ENCODE assay signal across 9 mouse cellular contexts in the genomic region with DNA sequence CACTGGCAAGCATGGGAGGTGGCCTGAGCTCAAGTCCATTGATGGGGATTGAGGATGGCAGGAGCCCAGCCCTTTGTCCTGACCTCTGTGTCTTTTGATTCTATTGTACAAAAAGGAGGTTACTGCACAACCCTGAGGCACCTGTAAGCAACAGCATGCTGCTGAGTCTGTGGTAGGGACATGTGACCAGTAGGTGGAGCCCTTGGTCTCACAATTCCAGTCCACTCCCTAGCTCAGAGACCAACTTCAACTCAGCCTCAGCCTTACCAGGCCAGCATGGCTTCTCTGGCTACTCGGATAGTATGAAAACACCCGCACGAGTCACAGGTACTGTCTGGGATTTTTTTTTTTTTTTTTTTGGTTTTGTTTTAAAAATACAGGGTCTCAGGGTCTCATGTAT. TPM values are rescaled to one million over a fixed set of nuclear protein-coding genes. Genes with fewer than 3 reads are reported as not detected.
DNase-seq lines count a peak whose midpoint lies in the region; ATAC-seq and TF ChIP-seq lines count a peak whose summit lies in the region.
"Had no signal": no experiment of that assay in that cellular context is flagged by ENCODE, and none has a peak within 500 bp of the region (broad histone marks: within the 10 kb centered on the region; RNA-seq: fewer than 3 reads in every experiment).

No protein-coding gene starts in this region.

- H3K27me3 ChIP-seq in forebrain, embryonic 13.5 days = no peaks in the 10 kb centered on the region
- H3K27me3 ChIP-seq in heart, postnatal 0 days (ENCODE audit: control insufficient read depth, insufficient read depth, low read length) = no peaks in the 10 kb centered on the region
- peaks cover 3% of the 10 kb centered on the region; the same call in 1 of the 2 replicates for H3K27me3 ChIP-seq in liver, embryonic 13.5 days
- no peaks in the 10 kb centered on the region for H3K27me3 ChIP-seq in neural tube, embryonic 11.5 days (ENCODE audit: control insufficient read depth, insufficient read depth, low read length)
- no peaks in the 10 kb centered on the region for H3K27me3 ChIP-seq in stomach, postnatal 0 days (ENCODE audit: control insufficient read depth, insufficient read depth, low read length)

- H3K36me3 ChIP-seq in forebrain, embryonic 13.5 days (ENCODE audit: poor library complexity, severe bottlenecking) = no peaks in the 10 kb centered on the region
- H3K36me3 ChIP-seq in heart, postnatal 0 days (replicated peaks; ENCODE audit: control insufficient read depth, insufficient read depth, low read length) = no peaks in the 10 kb centered on the region
- no peaks in the 10 kb centered on the region for H3K36me3 ChIP-seq in liver, embryonic 13.5 days
- H3K36me3 ChIP-seq in neural tube, embryonic 11.5 days (ENCODE audit: control insufficient read depth, insufficient read depth, low read length) = no peaks in the 10 kb centered on the region
- no peaks in the 10 kb centered on the region for H3K36me3 ChIP-seq in stomach, postnatal 0 days (ENCODE audit: control insufficient read depth, insufficient read depth, low read length)

- no peak overlapping the region for H3K4me3 ChIP-seq in forebrain, embryonic 13.5 days
- no peak overlapping the region for H3K4me3 ChIP-seq in heart, postnatal 0 days (ENCODE audit: low read depth, low read length)
- no peak overlapping the region for H3K4me3 ChIP-seq in liver, embryonic 13.5 days (replicated peaks)
- no peak overlapping the region for H3K4me3 ChIP-seq in neural tube, embryonic 11.5 days (ENCODE audit: low read depth, low read length)
- H3K4me3 ChIP-seq in stomach, postnatal 0 days (ENCODE audit: low read depth, low read length) = no peak overlapping the region

- peak; percentile 92 for TF ChIP-seq CTCF in heart, postnatal 0 days (IDR thresholded peaks at IDR 0.05; ENCODE audit: low read depth)
- peak; percentile 90 for TF ChIP-seq CTCF in stomach, postnatal 0 days (IDR thresholded peaks at IDR 0.05; ENCODE audit: low read depth)

- H3K9ac ChIP-seq in forebrain, embryonic 13.5 days = no peak overlapping the region
- no peak overlapping the region for H3K9ac ChIP-seq in heart, postnatal 0 days (replicated peaks; ENCODE audit: low read depth, low read length)
- no peak overlapping the region for H3K9ac ChIP-seq in liver, embryonic 13.5 days
- H3K9ac ChIP-seq in neural tube, embryonic 11.5 days (ENCODE audit: low read length) = no peak overlapping the region
- H3K9ac ChIP-seq in stomach, postnatal 0 days (ENCODE audit: low read length) = no peak overlapping the region

- TF ChIP-seq EP300 in heart, postnatal 0 days (IDR thresholded peaks at IDR 0.05; ENCODE audit: low read depth) = no peak
- TF ChIP-seq EP300 in stomach, postnatal 0 days (optimal IDR thresholded peaks at IDR 0.05) = no peak

- no peak overlapping the region for H3K27ac ChIP-seq in forebrain, embryonic 13.5 days
- H3K27ac ChIP-seq in heart, postnatal 0 days (ENCODE audit: low read depth) = no peak overlapping the region
- H3K27ac ChIP-seq in liver, embryonic 13.5 days = no peak overlapping the region
- H3K27ac ChIP-seq in neural tube, embryonic 11.5 days (ENCODE audit: low read depth, low read length) = no peak overlapping the region
- no peak overlapping the region for H3K27ac ChIP-seq in stomach, postnatal 0 days (replicated peaks)
- H3K27ac ChIP-seq: macrophage had no signal

- peak; percentile 83 for ATAC-seq in cerebellum, adult (ENCODE audit: insufficient number of reproducible peaks, low FRiP score, low TSS enrichment)
- peak; percentile 91 for ATAC-seq in forebrain, embryonic 13.5 days
- peak; percentile 92 for ATAC-seq in heart, postnatal 0 days (ENCODE audit: insufficient read depth, low read depth)
- ATAC-seq in liver, embryonic 13.5 days (ENCODE audit: low read depth) = peak; percentile 70
- ATAC-seq in neural tube, embryonic 11.5 days (ENCODE audit: insufficient read depth, low FRiP score, low TSS enrichment) = peak; percentile 75
- peak; percentile 86 for ATAC-seq in stomach, postnatal 0 days (ENCODE audit: low FRiP score, low TSS enrichment)

- WGBS in forebrain, embryonic 13.5 days = 9% methylated on average over 3 of the region's 3 CpGs
- 0% methylated on average over 3 of the region's 3 CpGs for WGBS in heart, postnatal 0 days
- WGBS in liver, embryonic 13.5 days (ENCODE audit: insufficient replicate concordance) = 3% methylated on average over 3 of the region's 3 CpGs
- WGBS in neural tube, embryonic 11.5 days = 19% methylated on average over 3 of the region's 3 CpGs
- 11% methylated on average over 3 of the region's 3 CpGs for WGBS in stomach, postnatal 0 days

- H3K4me2 ChIP-seq in forebrain, embryonic 13.5 days = no peak overlapping the region
- no peak overlapping the region for H3K4me2 ChIP-seq in heart, postnatal 0 days (ENCODE audit: low read depth, low read length)
- no peak overlapping the region for H3K4me2 ChIP-seq in liver, embryonic 13.5 days
- no peak overlapping the region for H3K4me2 ChIP-seq in neural tube, embryonic 11.5 days (ENCODE audit: low read depth)
- H3K4me2 ChIP-seq in stomach, postnatal 0 days (replicated peaks; ENCODE audit: low read depth) = no peak overlapping the region

- DNase-seq in ES-CJ7 (ENCODE audit: low read depth, low spot score) = peak; percentile 96
- DNase-seq in heart, postnatal 0 days (ENCODE audit: low spot score) = peak; percentile 94
- peak; percentile 85 to 87 for DNase-seq in kidney, postnatal 36 days
- peak; percentile 66 for DNase-seq in liver, embryonic 13.5 days
- DNase-seq in neural tube, embryonic 11.5 days (ENCODE audit: low spot score) = peak; percentile 81
- DNase-seq in stomach, postnatal 0 days (ENCODE audit: low spot score) = peak; percentile 86

- no peaks in the 10 kb centered on the region for H3K4me1 ChIP-seq in forebrain, embryonic 13.5 days
- H3K4me1 ChIP-seq in heart, postnatal 0 days (ENCODE audit: control insufficient read depth, insufficient read depth) = no peaks in the 10 kb centered on the region
- no peaks in the 10 kb centered on the region for H3K4me1 ChIP-seq in liver, embryonic 13.5 days (replicated peaks)
- H3K4me1 ChIP-seq in neural tube, embryonic 11.5 days (ENCODE audit: control insufficient read depth, insufficient read depth, low read length) = no peaks in the 10 kb centered on the region
- H3K4me1 ChIP-seq in stomach, postnatal 0 days (replicated peaks; ENCODE audit: control insufficient read depth, insufficient read depth) = no peaks in the 10 kb centered on the region

- no peaks in the 10 kb centered on the region for H3K9me3 ChIP-seq in forebrain, embryonic 13.5 days (replicated peaks)
- H3K9me3 ChIP-seq in heart, postnatal 0 days (replicated peaks; ENCODE audit: control insufficient read depth, low read length) = no peaks in the 10 kb centered on the region
- no peaks in the 10 kb centered on the region for H3K9me3 ChIP-seq in liver, embryonic 13.5 days (replicated peaks)
- H3K9me3 ChIP-seq in neural tube, embryonic 11.5 days (ENCODE audit: control insufficient read depth, low read length) = no peaks in the 10 kb centered on the region
- H3K9me3 ChIP-seq in stomach, postnatal 0 days (ENCODE audit: control insufficient read depth, low read length) = no peaks in the 10 kb centered on the region

RNA-seq across cellular contexts. Expression of gene Papolb, which starts 27.5 kb away (rescaled TPM):
- 0.06 and 0.12 TPM in 2 replicates for polyA plus RNA-seq in forebrain, embryonic 13.5 days (2015; fragmentation: Nextera tagmentation; extraction: Ambion mirVana)
- 0.39 TPM in 1 of 2 replicates, not detected in the other for total RNA-seq in heart, postnatal 0 days (2014; rRNA removed; ENCODE audit: low replicate concordance)
- 0.04 and 0.08 TPM in 2 replicates for polyA plus RNA-seq in heart, postnatal 0 days (2015; fragmentation: Nextera tagmentation; extraction: Ambion mirVana)
- polyA plus RNA-seq in liver, embryonic 13.5 days (2015; fragmentation: Nextera tagmentation; extraction: Ambion mirVana) = not detected in 2 replicates
- 0.22 and 0.32 TPM in 2 replicates for polyA plus RNA-seq in neural tube, embryonic 11.5 days (2014; fragmentation: Nextera tagmentation; extraction: Ambion mirVana)
- polyA plus RNA-seq in stomach, postnatal 0 days (2015; fragmentation: Nextera tagmentation; extraction: Ambion mirVana) = not detected in 2 replicates
- polyA plus RNA-seq: macrophage had no signal

RNA-seq across cellular contexts. Expression of gene Ap5z1, which starts 38.7 kb away (rescaled TPM):
- 12.0 and 12.2 TPM in 2 replicates for polyA plus RNA-seq in forebrain, embryonic 13.5 days (2015; fragmentation: Nextera tagmentation; extraction: Ambion mirVana)
- 8.2 and 14.1 TPM in 2 replicates for total RNA-seq in heart, postnatal 0 days (2014; rRNA removed; ENCODE audit: low replicate concordance)
- polyA plus RNA-seq in heart, postnatal 0 days (2015; fragmentation: Nextera tagmentation; extraction: Ambion mirVana) = 3.9 and 5.7 TPM in 2 replicates
- 4.5 and 5.0 TPM in 2 replicates for polyA plus RNA-seq in liver, embryonic 13.5 days (2015; fragmentation: Nextera tagmentation; extraction: Ambion mirVana)
- polyA plus RNA-seq in neural tube, embryonic 11.5 days (2014; fragmentation: Nextera tagmentation; extraction: Ambion mirVana) = 11.7 and 12.0 TPM in 2 replicates
- polyA plus RNA-seq in stomach, postnatal 0 days (2015; fragmentation: Nextera tagmentation; extraction: Ambion mirVana) = 4.2 and 5.0 TPM in 2 replicates

RNA-seq across cellular contexts. Expression of gene Radil, which starts 48.5 kb away (rescaled TPM):
- polyA plus RNA-seq in forebrain, embryonic 13.5 days (2015; fragmentation: Nextera tagmentation; extraction: Ambion mirVana) = 4.5 and 5.4 TPM in 2 replicates
- total RNA-seq in heart, postnatal 0 days (2014; rRNA removed; ENCODE audit: low replicate concordance) = 2.6 and 2.9 TPM in 2 replicates
- polyA plus RNA-seq in heart, postnatal 0 days (2015; fragmentation: Nextera tagmentation; extraction: Ambion mirVana) = 4.2 and 4.3 TPM in 2 replicates
- polyA plus RNA-seq in liver, embryonic 13.5 days (2015; fragmentation: Nextera tagmentation; extraction: Ambion mirVana) = 0.09 and 0.14 TPM in 2 replicates
- 6.7 and 7.0 TPM in 2 replicates for polyA plus RNA-seq in neural tube, embryonic 11.5 days (2014; fragmentation: Nextera tagmentation; extraction: Ambion mirVana)
- 0.36 and 0.44 TPM in 2 replicates for polyA plus RNA-seq in stomach, postnatal 0 days (2015; fragmentation: Nextera tagmentation; extraction: Ambion mirVana)
- polyA plus RNA-seq: macrophage had no signal
